Mouse (Mus musculus) hindbrain, embryonic 16.5 days (tissue): Measurements from ENCODE around the gene Sec24d. TPM values are rescaled to one million over a fixed set of nuclear protein-coding genes. Genes with fewer than 3 reads are reported as not detected.

Source experiments
- ATAC-seq: fragments of 200-750 bp; cut with Nextera tagmentation; 2 replicates; pipeline ENCODE4 v1.8.0; 2017; ENCODE audit warnings: moderate TSS enrichment, moderate library complexity
- H3K27ac ChIP-seq: fragments of 300-500 bp; sonication (generic); 2 replicates; pipeline ENCODE4 v1.5.1; 2014; ENCODE audit warnings: low read depth, mild to moderate bottlenecking, control low read depth, low read length, moderate library complexity
- H3K27me3 ChIP-seq: fragments of 300-500 bp; sonication (generic); replicated peaks from 2 replicates; pipeline ENCODE4 v1.6.1; 2014; ENCODE audit warnings: low read length; ENCODE audit not compliant: control insufficient read depth, insufficient read depth
- H3K36me3 ChIP-seq: fragments of 300-500 bp; sonication (generic); 2 replicates; pipeline ENCODE4 v1.6.1; 2014; ENCODE audit warnings: mild to moderate bottlenecking, low read length, moderate library complexity, mixed read lengths; ENCODE audit not compliant: control insufficient read depth, insufficient read depth
- H3K4me1 ChIP-seq: fragments of 300-500 bp; sonication (generic); 2 replicates; pipeline ENCODE4 v1.6.1; 2014; ENCODE audit warnings: low read depth, low read length; ENCODE audit not compliant: control insufficient read depth, insufficient read depth
- H3K4me2 ChIP-seq: fragments of 300-500 bp; sonication (generic); 2 replicates; pipeline ENCODE4 v1.6.1; 2014; ENCODE audit warnings: mild to moderate bottlenecking, low read length, control low read depth, moderate library complexity
- H3K4me3 ChIP-seq: fragments of 300-500 bp; sonication (generic); 2 replicates; pipeline ENCODE4 v1.5.1; 2014; ENCODE audit warnings: mild to moderate bottlenecking, low read length, control low read depth, moderate library complexity
- H3K9ac ChIP-seq: fragments of 300-500 bp; sonication (generic); 2 replicates; pipeline ENCODE4 v1.6.1; 2014; ENCODE audit warnings: low read depth, mild to moderate bottlenecking, control low read depth, low read length, moderate library complexity
- H3K9me3 ChIP-seq: fragments of 300-500 bp; sonication (generic); 2 replicates; pipeline ENCODE4 v1.6.1; 2014; ENCODE audit warnings: mild to moderate bottlenecking, low read length, moderate library complexity; ENCODE audit not compliant: control insufficient read depth
- WGBS: fragments of 180-500 bp; shearing (Covaris S2); extraction: QIAGEN DNeasy Blood & Tissue Kit; methylation state at CpG from one replicate; pipeline ENCODE4 v1.1.7; 2014; 5-methylcytosine and 5-hydroxymethylcytosine counted together
- polyA plus RNA-seq: library from polyadenylated mRNA; unstranded; fragments of >200 nt; fragmentation: Nextera tagmentation; extraction: Ambion mirVana; gene quantifications from 2 replicates; pipeline ENCODE4 v1.2.1, GENCODE M21; 2015

The Sec24d gene
- polyA plus RNA-seq, 1 experiment from 2014 or later = 16.3 TPM

DNA sequence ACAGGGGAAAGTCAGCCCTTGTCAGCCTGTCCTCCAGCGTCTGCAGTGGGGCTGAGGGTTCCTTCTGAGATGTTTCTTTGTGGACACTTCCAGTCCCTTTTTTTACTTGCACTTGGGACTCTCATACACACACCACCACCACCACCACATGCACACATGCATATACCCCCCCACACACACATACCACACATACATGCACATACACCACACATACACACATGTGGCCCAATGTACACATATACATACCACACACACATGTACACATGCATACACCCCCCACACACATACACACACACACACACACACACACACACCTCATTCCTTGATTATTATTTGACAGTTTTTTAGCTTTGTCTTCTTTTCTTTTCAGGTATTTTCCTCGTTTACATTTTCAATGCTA is 73.8 kb downstream of the Sec24d start:
- Histone ChIP-seq H3K27me3 (no peaks in the 10 kb centered on the region), H3K9me3 (no peaks in the 10 kb centered on the region), H3K9ac (no peak overlapping the region), H3K4me1 (peaks cover 3% of the 10 kb centered on the region; the same call in 1 of the 2 replicates), H3K27ac (no peak overlapping the region), H3K4me3 (no peak overlapping the region), H3K4me2 (no peak overlapping the region), H3K36me3 (no peaks in the 10 kb centered on the region; the same call in 1 of the 2 replicates)
- no peak for ATAC-seq
- 80% methylated on average over 2 of the region's 2 CpGs for WGBS

DNA sequence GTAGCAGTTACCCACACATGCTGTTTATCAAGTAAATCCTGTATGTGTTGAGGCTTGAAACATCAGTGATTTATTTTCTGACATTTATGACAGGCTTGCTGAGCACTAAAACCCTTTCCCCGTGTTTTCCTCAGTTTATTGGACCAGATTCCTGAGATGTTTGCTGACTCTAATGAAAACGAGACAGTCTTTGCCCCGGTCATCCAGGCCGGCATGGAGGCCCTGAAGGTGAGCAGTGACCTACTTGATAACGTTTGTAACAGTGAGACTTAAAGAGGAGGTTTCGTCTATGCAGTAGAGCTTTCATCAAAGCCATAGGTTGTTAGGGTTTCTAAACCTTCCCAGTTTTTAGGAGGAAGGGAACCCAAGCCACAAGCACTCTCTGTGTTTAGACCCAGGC is 76.4 kb downstream of the Sec24d start:
- Histone ChIP-seq H3K9me3 (no peaks in the 10 kb centered on the region), H3K4me1 (no peaks in the 10 kb centered on the region), H3K4me2 (no peak overlapping the region), H3K36me3 (no peaks in the 10 kb centered on the region; the same call in 1 of the 2 replicates), H3K4me3 (no peak overlapping the region), H3K27ac (no peak overlapping the region), H3K27me3 (no peaks in the 10 kb centered on the region), H3K9ac (no peak overlapping the region)
- no peak for ATAC-seq
- WGBS = 82% methylated on average over 6 of the region's 6 CpGs

- Histone ChIP-seq H3K4me1 (no peaks in the 10 kb centered on the region), H3K4me3 (no peak overlapping the region), H3K9ac (no peak overlapping the region), H3K27me3 (no peaks in the 10 kb centered on the region), H3K36me3 (peaks cover 3% of the 10 kb centered on the region; the same call in 1 of the 2 replicates), H3K4me2 (no peak overlapping the region), H3K9me3 (no peaks in the 10 kb centered on the region), H3K27ac (no peak overlapping the region)
- 90% methylated on average over 12 of the region's 12 CpGs for WGBS
- ATAC-seq = no peak
Observed at GRCm38 (mm10) chr3:123348080-123348802, 81.0 kb downstream of the Sec24d start.

- no peaks in the 10 kb centered on the region for H3K9me3 ChIP-seq
- 88% methylated on average over 8 of the region's 8 CpGs for WGBS
- H3K4me2 ChIP-seq = no peak overlapping the region
- ATAC-seq = no peak
- no peak overlapping the region for H3K27ac ChIP-seq
- H3K4me1 ChIP-seq = no peaks in the 10 kb centered on the region
- peaks cover 3% of the 10 kb centered on the region; the same call in 1 of the 2 replicates for H3K36me3 ChIP-seq
- H3K9ac ChIP-seq = no peak overlapping the region
- no peak overlapping the region for H3K4me3 ChIP-seq
- H3K27me3 ChIP-seq = no peaks in the 10 kb centered on the region
Observed at GRCm38 (mm10) chr3:123350602-123351001, 83.3 kb downstream of the Sec24d start.

GRCm38 (mm10) chr3:123351519-123351918 is 84.3 kb downstream of the Sec24d start:
- 79% methylated on average over 2 of the region's 2 CpGs for WGBS
- peaks cover 3% of the 10 kb centered on the region; the same call in 1 of the 2 replicates for H3K36me3 ChIP-seq

GRCm38 (mm10) chr3:123353183-123353582 is 85.9 kb downstream of the Sec24d start:
- ATAC-seq = no peak
- no peaks in the 10 kb centered on the region for H3K9me3 ChIP-seq
- 70% methylated on average over 6 of the region's 6 CpGs for WGBS
- no peak overlapping the region for H3K27ac ChIP-seq
- H3K4me3 ChIP-seq = no peak overlapping the region
- H3K36me3 ChIP-seq = peaks cover 3% of the 10 kb centered on the region; the same call in 1 of the 2 replicates
- no peaks in the 10 kb centered on the region for H3K27me3 ChIP-seq
- H3K4me2 ChIP-seq = no peak overlapping the region
- H3K4me1 ChIP-seq = no peaks in the 10 kb centered on the region
- H3K9ac ChIP-seq = no peak overlapping the region

More at GRCm38 (mm10) chr3:123351519-123351918, 84.3 kb downstream of the Sec24d start:
- Histone ChIP-seq H3K4me1 (no peaks in the 10 kb centered on the region), H3K27ac (no peak overlapping the region), H3K9ac (no peak overlapping the region), H3K27me3 (no peaks in the 10 kb centered on the region), H3K4me2 (no peak overlapping the region), H3K4me3 (no peak overlapping the region), H3K9me3 (no peaks in the 10 kb centered on the region)
- no peak for ATAC-seq

GRCm38 (mm10) chr3:123353661-123354060 is 86.4 kb downstream of the Sec24d start:
- Histone ChIP-seq H3K36me3 (peaks cover 3% of the 10 kb centered on the region; the same call in 1 of the 2 replicates), H3K4me1 (no peaks in the 10 kb centered on the region), H3K4me3 (no peak overlapping the region), H3K27ac (no peak overlapping the region), H3K9me3 (no peaks in the 10 kb centered on the region), H3K27me3 (no peaks in the 10 kb centered on the region), H3K4me2 (no peak overlapping the region), H3K9ac (no peak overlapping the region)
- no peak for ATAC-seq
- 95% methylated on average over 12 of the region's 12 CpGs for WGBS

GRCm38 (mm10) chr3:123354388-123354787 is 87.1 kb downstream of the Sec24d start:
- Histone ChIP-seq H3K4me3 (no peak overlapping the region), H3K27ac (no peak overlapping the region), H3K36me3 (peaks cover 3% of the 10 kb centered on the region; the same call in 1 of the 2 replicates), H3K27me3 (no peaks in the 10 kb centered on the region), H3K4me1 (no peaks in the 10 kb centered on the region), H3K9ac (no peak overlapping the region), H3K9me3 (no peaks in the 10 kb centered on the region), H3K4me2 (no peak overlapping the region)
- 94% methylated on average over 9 of the region's 9 CpGs for WGBS
- no peak for ATAC-seq

DNA sequence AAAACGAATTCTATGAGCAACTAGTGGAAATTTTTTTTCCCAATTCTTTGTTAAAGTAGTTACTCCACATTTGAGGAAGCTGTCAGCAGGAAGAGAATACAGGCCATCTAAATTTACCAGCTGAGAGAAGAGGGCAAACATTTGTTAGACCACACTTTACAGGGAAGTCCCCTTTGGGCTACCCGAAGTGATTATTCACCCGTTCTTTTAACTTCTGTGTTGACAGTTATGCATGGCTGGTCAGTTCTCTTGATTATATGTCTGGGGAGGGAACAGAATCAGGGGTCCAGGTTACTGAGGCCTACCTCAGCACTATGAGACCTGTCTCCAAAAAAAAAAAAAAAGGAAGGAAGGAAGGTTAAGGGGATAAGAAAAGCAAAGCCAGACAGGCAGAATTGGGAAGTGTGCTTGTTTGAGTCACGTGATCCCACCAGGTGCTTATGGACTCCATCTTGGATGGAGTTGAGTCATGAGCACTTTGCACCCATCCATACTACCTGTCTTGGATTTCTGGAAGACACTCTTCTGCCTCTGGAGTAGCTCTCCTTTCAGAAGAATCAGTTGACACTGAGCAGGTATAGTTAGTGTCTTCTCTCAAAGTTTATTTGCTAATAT is 89.2 kb downstream of the Sec24d start:
- Histone ChIP-seq H3K27ac (no peak overlapping the region), H3K9me3 (no peaks in the 10 kb centered on the region), H3K4me3 (no peak overlapping the region), H3K4me2 (no peak overlapping the region), H3K4me1 (no peaks in the 10 kb centered on the region), H3K36me3 (no peaks in the 10 kb centered on the region; the same call in 1 of the 2 replicates), H3K9ac (no peak overlapping the region), H3K27me3 (no peaks in the 10 kb centered on the region)
- no peak for ATAC-seq
- 80% methylated on average over 4 of the region's 4 CpGs for WGBS
